Mouse (Mus musculus): ENCODE measurements around the gene Riiad1.

- no peak for TF ChIP-seq TBP (IDR thresholded peaks at IDR 0.05; ENCODE audit: low read depth, low read length)
- TF ChIP-seq CTCF (IDR thresholded peaks at IDR 0.05 in 2 of 3, conservative IDR thresholded peaks at IDR 0.05 in 1 of 3; ENCODE audit: control insufficient read depth in 1 of 3, insufficient read depth in 1 of 3, low read depth in 2 of 3, low read length in 3 of 3, poor library complexity in 1 of 3, severe bottlenecking in 1 of 3) = peak; percentile 63 to 97 (median 89)
- no peak for TF ChIP-seq MEF2A (IDR thresholded peaks at IDR 0.05; ENCODE audit: extremely low read depth, insufficient replicate concordance, low read depth, low read length, poor library complexity, severe bottlenecking)
- TF ChIP-seq UBTF (IDR thresholded peaks at IDR 0.05; ENCODE audit: borderline replicate concordance, insufficient read depth, low read depth, low read length) = no peak
- no peak for TF ChIP-seq TAL1 (IDR thresholded peaks at IDR 0.05; ENCODE audit: low read length)
- TF ChIP-seq USF1 (IDR thresholded peaks at IDR 0.05; ENCODE audit: low read depth, low read length) = no peak
These were observed 22.1 kb upstream of the Riiad1 start for GRCm38 (mm10) chr3:94502243-94502642.
